Mouse (Mus musculus) granulocyte monocyte progenitor cell, adult 5-6 weeks (primary cell): ENCODE data around the gene Arl16. TPM values are rescaled to one million over a fixed set of nuclear protein-coding genes. Genes with fewer than 3 reads are reported as not detected.

Experiments
- ATAC-seq: replicated peaks from 2 replicates; pipeline ENCODE4 v1.8.0; 2016; ENCODE audit warnings: mild to moderate bottlenecking, moderate TSS enrichment, inconsistent platforms; ENCODE audit not compliant: poor library complexity, severe bottlenecking
- total RNA-seq, 2 experiments: library from RNA; stranded (forward) in 1 of 2; stranded (reverse) in 1 of 2; fragments of 200-712, 200-1000 nt in 1 of 2; fragments of >200 nt in 1 of 2; fragmentation: Nextera tagmentation in 1 of 2; gene quantifications; 2 replicates each; pipeline ENCODE4 v1.2.3; 2014 to 2017

Arl16 gene
- total RNA-seq, 2 experiments from 2014 or later: 15.1 to 19.2 TPM

- no peak for ATAC-seq
Observed at GRCm38 (mm10) chr11:120454965-120455364, 12.4 kb downstream of the Arl16 start.

GRCm38 (mm10) chr11:120453306-120453705 lies 14.1 kb downstream of the Arl16 start, which contains the start of gene Pde6g:
Gene Pde6g (minus strand): TSS chr11:120453500.
- no peak for ATAC-seq

DNA sequence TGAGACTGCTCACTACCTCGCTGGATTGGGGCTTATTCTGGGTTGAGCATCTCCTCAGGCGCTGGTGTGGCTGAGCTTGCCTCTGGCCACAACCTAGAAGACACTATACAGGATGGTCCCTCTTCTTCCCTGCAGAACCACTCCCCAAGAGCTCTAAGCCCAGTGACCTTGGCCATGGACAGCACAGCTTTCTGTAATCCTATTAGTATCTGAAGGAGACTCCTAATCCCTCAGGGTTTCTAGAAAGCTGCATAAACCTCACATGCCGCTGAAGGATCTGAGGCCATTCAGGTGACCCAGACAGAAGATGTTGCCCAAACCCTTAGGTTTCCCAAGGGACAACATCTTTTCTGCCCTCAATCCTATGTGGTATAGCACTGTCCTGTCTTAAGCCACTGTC lies 15.2 kb downstream of the Arl16 start:
- ATAC-seq: no peak

- ATAC-seq: no peak
Observed at GRCm38 (mm10) chr11:120447179-120447578, 20.2 kb downstream of the Arl16 start.

DNA sequence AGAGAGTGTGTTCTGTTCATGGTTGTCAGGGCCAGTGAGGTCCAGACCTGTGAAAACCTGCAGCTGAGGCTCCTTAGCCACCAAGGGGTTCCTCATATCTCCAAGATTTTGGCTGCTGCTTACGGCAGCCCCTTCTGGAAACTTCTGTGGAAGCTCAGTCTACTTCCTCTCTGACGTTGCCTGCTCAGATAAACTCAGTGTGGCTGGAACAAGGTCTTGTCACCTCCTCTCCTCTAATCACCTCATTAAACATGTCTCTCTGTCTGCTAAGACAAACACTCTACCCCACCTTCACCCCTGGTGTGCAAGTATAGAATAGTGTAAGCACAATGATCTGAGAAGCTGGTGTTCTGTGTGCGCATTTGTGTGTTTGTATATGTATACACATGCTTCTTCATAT lies 21.9 kb downstream of the Arl16 start:
- no peak for ATAC-seq

DNA sequence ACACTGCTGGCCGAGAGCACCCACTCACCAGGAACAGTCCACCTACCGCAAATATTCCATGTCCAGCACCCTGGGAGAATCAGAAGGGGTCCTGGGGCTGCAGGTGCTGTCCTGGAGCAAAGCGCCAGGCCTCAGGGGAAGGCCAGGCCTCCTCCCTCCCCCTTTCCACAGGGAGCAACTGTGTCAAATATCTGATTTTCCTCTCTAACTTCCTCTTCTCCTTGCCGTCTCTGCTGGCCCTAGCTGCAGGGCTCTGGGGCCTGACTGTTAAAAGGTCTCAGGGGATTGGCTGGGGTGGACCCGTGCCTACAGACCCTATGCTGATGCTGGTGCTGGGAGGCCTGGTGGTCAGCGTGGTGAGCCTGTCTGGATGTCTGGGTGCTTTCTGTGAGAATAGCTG lies 23.3 kb downstream of the Arl16 start:
- peak; percentile 55 for ATAC-seq

GRCm38 (mm10) chr11:120442765-120443280 lies 24.6 kb downstream of the Arl16 start:
- ATAC-seq: no peak

DNA sequence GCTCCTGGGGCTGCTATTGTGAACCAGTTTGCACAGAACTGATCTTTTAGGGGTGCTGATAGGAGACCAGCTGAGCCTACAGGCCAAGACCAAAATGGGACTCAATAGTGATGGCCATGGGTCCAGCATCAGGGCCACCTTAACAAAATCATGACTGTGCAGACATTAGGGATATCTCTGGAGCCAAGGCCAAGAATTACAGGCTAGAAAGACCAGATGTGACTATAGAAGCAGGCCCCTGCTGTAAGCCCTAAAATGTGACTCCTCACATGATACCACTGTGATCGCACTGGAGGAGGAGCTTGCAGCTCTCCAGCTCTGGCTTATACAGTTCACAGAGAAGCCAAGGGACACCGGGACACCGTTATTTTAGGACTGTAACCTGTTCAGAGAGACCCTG lies 25.1 kb downstream of the Arl16 start, which contains the start of gene Tspan10:
Tspan10 (plus strand) TSS at position 301 of the 400 bp plus-strand sequence.
- ATAC-seq: no peak

DNA sequence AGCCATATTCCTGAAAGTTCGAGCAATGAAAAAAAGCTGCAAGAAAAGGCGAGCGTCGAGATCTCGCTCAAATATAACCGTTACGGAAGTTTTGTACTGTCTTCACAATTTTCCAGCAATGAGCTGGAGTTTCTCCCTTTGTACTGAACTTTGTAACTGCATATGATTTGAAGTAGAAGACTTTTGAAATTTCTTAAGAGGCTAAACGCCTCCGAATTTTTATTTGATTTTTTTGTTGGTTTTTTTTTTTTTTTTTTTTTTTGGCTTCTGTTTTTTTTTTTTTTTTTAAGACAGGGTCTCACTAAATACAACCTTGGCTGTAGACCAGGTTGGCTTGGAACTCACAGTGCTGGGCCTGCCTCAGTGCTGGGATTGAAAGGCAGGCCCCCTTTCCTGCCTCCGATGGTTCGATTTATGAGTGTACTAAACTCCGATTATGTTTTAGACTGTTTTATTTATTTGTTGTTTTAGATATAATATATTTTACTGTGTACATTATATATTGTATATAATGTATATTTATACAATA lies 29.5 kb downstream of the Arl16 start:
- ATAC-seq: no peak

DNA sequence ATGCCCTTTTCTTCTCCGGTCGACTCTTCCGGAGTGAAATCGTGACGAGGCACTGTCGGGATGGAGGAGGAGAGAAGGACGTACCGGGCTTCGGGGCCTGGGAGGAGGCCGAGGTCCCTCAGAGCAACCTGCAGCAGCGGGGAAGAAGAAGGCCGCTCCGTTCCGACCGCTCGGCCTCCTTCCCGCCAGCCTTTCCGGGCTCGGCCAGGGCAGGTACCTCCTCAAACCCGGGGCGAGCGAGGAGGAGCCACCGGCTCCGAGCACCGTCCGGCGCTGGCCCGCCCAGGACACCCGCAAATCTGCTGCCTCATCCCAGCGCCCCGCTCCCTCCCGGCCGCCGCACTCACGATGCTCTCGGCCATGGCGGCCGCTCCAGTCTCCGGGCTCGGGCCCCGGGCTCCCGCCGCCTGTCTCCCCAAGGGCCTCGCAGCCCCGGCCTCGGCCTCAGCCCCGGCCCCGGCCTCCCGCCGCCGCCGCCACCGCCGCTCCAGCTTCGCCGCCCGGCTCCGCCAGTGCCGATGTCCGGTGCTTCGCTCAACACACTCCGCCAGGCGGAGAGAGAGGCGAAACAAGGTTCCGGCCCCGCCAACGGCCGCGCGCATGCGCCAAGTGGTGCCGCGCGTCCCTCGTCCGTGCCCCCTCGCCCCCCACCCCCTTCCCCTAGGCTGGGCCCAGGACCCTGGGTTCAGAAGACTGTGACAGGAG lies 30.1 kb downstream of the Arl16 start, which contains the start of gene Nploc4:
Nploc4 (minus strand) TSS at position 557 of the 705 bp plus-strand sequence.
- peak; percentile 85 for ATAC-seq

GRCm38 (mm10) chr11:120426727-120427126 lies 40.7 kb downstream of the Arl16 start:
- no peak for ATAC-seq

DNA sequence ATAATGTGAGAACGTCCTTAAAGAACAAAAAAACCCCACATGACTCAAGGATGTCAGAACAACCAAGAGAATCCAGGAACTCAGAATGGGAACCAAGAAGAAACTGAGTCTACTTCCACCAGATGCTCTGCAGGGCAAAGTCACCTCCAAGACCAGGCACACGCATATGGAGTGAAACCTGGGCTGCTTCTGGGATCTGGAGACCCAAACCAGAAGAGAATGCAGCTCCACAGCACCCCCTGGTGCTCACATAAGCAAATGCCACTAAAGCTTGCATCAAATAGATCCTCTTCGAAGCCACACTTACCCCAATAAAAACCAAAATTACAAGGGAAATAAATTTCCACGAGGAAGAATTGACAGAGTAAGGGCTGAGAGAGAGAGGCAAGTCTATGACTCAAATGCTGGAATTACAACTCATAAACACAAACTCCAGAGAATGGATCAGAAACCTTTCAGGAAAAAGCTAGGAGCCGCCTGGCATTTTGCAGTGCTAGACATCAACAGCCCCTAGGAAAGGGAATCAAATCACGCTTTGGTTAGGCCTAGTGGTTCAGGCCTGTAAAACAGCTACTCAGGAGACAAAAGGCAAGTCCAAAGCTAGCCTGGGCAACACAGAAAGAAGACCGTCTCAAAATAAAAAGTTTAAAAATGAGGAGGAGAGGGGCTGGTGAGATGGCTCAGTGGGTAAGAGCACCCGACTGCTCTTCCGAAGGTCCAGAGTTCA lies 43.7 kb downstream of the Arl16 start:
- ATAC-seq: peak; percentile 61

GRCm38 (mm10) chr11:120422651-120423568 lies 44.5 kb downstream of the Arl16 start:
- ATAC-seq: no peak

- no peak for ATAC-seq
Observed at GRCm38 (mm10) chr11:120418592-120418991, 48.8 kb downstream of the Arl16 start.

DNA sequence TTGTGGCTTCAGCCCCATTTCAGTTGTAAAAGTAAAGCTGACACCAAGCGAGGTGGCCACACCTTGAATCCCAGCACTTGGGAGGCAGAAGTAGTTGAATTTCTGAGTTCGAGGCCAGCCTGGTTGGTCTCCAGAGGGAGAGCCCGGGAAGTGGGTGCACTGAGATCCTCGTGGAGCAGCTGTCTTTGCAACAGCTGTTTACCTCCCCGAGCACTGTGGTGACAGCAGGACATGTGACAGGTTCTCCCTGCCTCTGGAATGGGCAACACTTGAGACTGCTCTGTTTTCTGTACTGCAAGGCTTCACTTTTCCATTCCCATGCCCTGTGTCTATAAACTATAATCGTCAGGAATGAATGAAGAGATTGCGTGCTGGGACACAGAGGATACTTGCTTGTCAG lies 49.6 kb downstream of the Arl16 start:
- no peak for ATAC-seq

Other genes starting within 250 kb of the Arl16 start
- gene Bahcc1, start 234.7 kb downstream of the Arl16 start, total RNA-seq (2014; fragmentation: Nextera tagmentation): 22.5 and 22.9 TPM in 2 replicates
- gene Bahcc1, start 234.7 kb downstream of the Arl16 start, total RNA-seq (2017): 4.7 and 5.9 TPM in 2 replicates
- gene Actg1, start 119.1 kb downstream of the Arl16 start, total RNA-seq (2014; fragmentation: Nextera tagmentation): 1,412 and 1,653 TPM in 2 replicates
- 733 and 780 TPM in 2 replicates for gene Actg1, start 119.1 kb downstream of the Arl16 start, total RNA-seq (2017)
- gene Fscn2, start 106.1 kb downstream of the Arl16 start, total RNA-seq (2014; fragmentation: Nextera tagmentation): not detected in 2 replicates
- gene Fscn2, start 106.1 kb downstream of the Arl16 start, total RNA-seq (2017): not detected in 2 replicates
- gene Faap100, start 88.8 kb downstream of the Arl16 start, total RNA-seq (2014; fragmentation: Nextera tagmentation): 8.3 and 13.2 TPM in 2 replicates
- 12.9 and 18.8 TPM in 2 replicates for gene Faap100, start 88.8 kb downstream of the Arl16 start, total RNA-seq (2017)
- gene Nploc4, start 29.9 kb downstream of the Arl16 start, total RNA-seq (2014; fragmentation: Nextera tagmentation): 49.2 and 54.6 TPM in 2 replicates
- 34.1 and 36.6 TPM in 2 replicates for gene Nploc4, start 29.9 kb downstream of the Arl16 start, total RNA-seq (2017)
- gene Tspan10, start 25.0 kb downstream of the Arl16 start, total RNA-seq (2014; fragmentation: Nextera tagmentation): not detected in 2 replicates
- gene Tspan10, start 25.0 kb downstream of the Arl16 start, total RNA-seq (2017): not detected in 2 replicates
- gene Pde6g, start 14.1 kb downstream of the Arl16 start, total RNA-seq (2014; fragmentation: Nextera tagmentation): not detected in 2 replicates
- not detected in 2 replicates for gene Pde6g, start 14.1 kb downstream of the Arl16 start, total RNA-seq (2017)
- 7.9 and 8.6 TPM in 2 replicates for gene Oxld1, start 9.5 kb downstream of the Arl16 start, total RNA-seq (2014; fragmentation: Nextera tagmentation)
- 12.8 and 19.5 TPM in 2 replicates for gene Oxld1, start 9.5 kb downstream of the Arl16 start, total RNA-seq (2017)
- gene Ccdc137, start 9.5 kb downstream of the Arl16 start, total RNA-seq (2014; fragmentation: Nextera tagmentation): 35.6 and 43.0 TPM in 2 replicates
- 39.4 and 57.7 TPM in 2 replicates for gene Ccdc137, start 9.5 kb downstream of the Arl16 start, total RNA-seq (2017)
- 113 and 121 TPM in 2 replicates for gene Mrpl12, start 17.0 kb upstream of the Arl16 start, total RNA-seq (2014; fragmentation: Nextera tagmentation)
- 131 and 159 TPM in 2 replicates for gene Mrpl12, start 17.0 kb upstream of the Arl16 start, total RNA-seq (2017)
- gene Slc25a10, start 24.2 kb upstream of the Arl16 start, total RNA-seq (2014; fragmentation: Nextera tagmentation): 20.6 and 21.3 TPM in 2 replicates
- gene Slc25a10, start 24.2 kb upstream of the Arl16 start, total RNA-seq (2017): 20.5 and 26.2 TPM in 2 replicates
- not detected in 2 replicates for gene Gcgr, start 63.1 kb upstream of the Arl16 start, total RNA-seq (2014; fragmentation: Nextera tagmentation)
- gene Gcgr, start 63.1 kb upstream of the Arl16 start, total RNA-seq (2017): not detected in 2 replicates
- gene Mcrip1, start 82.1 kb upstream of the Arl16 start, total RNA-seq (2014; fragmentation: Nextera tagmentation): 64.7 and 75.8 TPM in 2 replicates
- 23.1 and 23.4 TPM in 2 replicates for gene Mcrip1, start 82.1 kb upstream of the Arl16 start, total RNA-seq (2017)
- gene Ppp1r27, start 83.5 kb upstream of the Arl16 start, total RNA-seq (2014; fragmentation: Nextera tagmentation): not detected in 2 replicates
- not detected in 2 replicates for gene Ppp1r27, start 83.5 kb upstream of the Arl16 start, total RNA-seq (2017)
- 864 and 921 TPM in 2 replicates for gene P4hb, start 105.6 kb upstream of the Arl16 start, total RNA-seq (2014; fragmentation: Nextera tagmentation)
- gene P4hb, start 105.6 kb upstream of the Arl16 start, total RNA-seq (2017): 1,372 and 1,702 TPM in 2 replicates
- 514 and 552 TPM in 2 replicates for gene Arhgdia, start 114.0 kb upstream of the Arl16 start, total RNA-seq (2014; fragmentation: Nextera tagmentation)
- 163 and 168 TPM in 2 replicates for gene Arhgdia, start 114.0 kb upstream of the Arl16 start, total RNA-seq (2017)
- 161 and 171 TPM in 2 replicates for gene Alyref, start 130.8 kb upstream of the Arl16 start, total RNA-seq (2014; fragmentation: Nextera tagmentation)
- 315 and 430 TPM in 2 replicates for gene Alyref, start 130.8 kb upstream of the Arl16 start, total RNA-seq (2017)
- gene Anapc11, start 130.8 kb upstream of the Arl16 start, total RNA-seq (2014; fragmentation: Nextera tagmentation): 80.9 and 96.2 TPM in 2 replicates
- gene Anapc11, start 130.8 kb upstream of the Arl16 start, total RNA-seq (2017): 26.9 and 27.0 TPM in 2 replicates
- gene Npb, start 140.9 kb upstream of the Arl16 start, total RNA-seq (2014; fragmentation: Nextera tagmentation): not detected in 2 replicates
- not detected in 2 replicates for gene Npb, start 140.9 kb upstream of the Arl16 start, total RNA-seq (2017)
- 48.1 and 70.3 TPM in 2 replicates for gene Pcyt2, start 150.3 kb upstream of the Arl16 start, total RNA-seq (2014; fragmentation: Nextera tagmentation)
- gene Pcyt2, start 150.3 kb upstream of the Arl16 start, total RNA-seq (2017): 21.9 and 35.5 TPM in 2 replicates
- 66.1 and 81.1 TPM in 2 replicates for gene Sirt7, start 157.6 kb upstream of the Arl16 start, total RNA-seq (2014; fragmentation: Nextera tagmentation)
- gene Sirt7, start 157.6 kb upstream of the Arl16 start, total RNA-seq (2017): 57.4 and 75.0 TPM in 2 replicates
- gene Mafg, start 166.0 kb upstream of the Arl16 start, total RNA-seq (2014; fragmentation: Nextera tagmentation): 28.7 and 37.0 TPM in 2 replicates
- 30.2 and 36.6 TPM in 2 replicates for gene Mafg, start 166.0 kb upstream of the Arl16 start, total RNA-seq (2017)
- 14.6 and 15.9 TPM in 2 replicates for gene Pycr1, start 176.2 kb upstream of the Arl16 start, total RNA-seq (2014; fragmentation: Nextera tagmentation)
- gene Pycr1, start 176.2 kb upstream of the Arl16 start, total RNA-seq (2017): 4.6 and 8.9 TPM in 2 replicates
- gene Myadml2, start 180.6 kb upstream of the Arl16 start, total RNA-seq (2014; fragmentation: Nextera tagmentation): not detected in 2 replicates
- gene Myadml2, start 180.6 kb upstream of the Arl16 start, total RNA-seq (2017): 0.69 and 1.9 TPM in 2 replicates
- not detected in 2 replicates for gene Notum, start 193.6 kb upstream of the Arl16 start, total RNA-seq (2014; fragmentation: Nextera tagmentation)
- not detected in 2 replicates for gene Notum, start 193.6 kb upstream of the Arl16 start, total RNA-seq (2017)
- gene Aspscr1, start 205.4 kb upstream of the Arl16 start, total RNA-seq (2014; fragmentation: Nextera tagmentation): 44.6 and 84.7 TPM in 2 replicates
- 29.0 and 33.5 TPM in 2 replicates for gene Aspscr1, start 205.4 kb upstream of the Arl16 start, total RNA-seq (2017)
- 99.2 and 129 TPM in 2 replicates for gene Cenpx, start 246.1 kb upstream of the Arl16 start, total RNA-seq (2014; fragmentation: Nextera tagmentation)
- gene Cenpx, start 246.1 kb upstream of the Arl16 start, total RNA-seq (2017): 110 and 151 TPM in 2 replicates
- gene Lrrc45, start 246.3 kb upstream of the Arl16 start, total RNA-seq (2014; fragmentation: Nextera tagmentation): 16.7 and 35.0 TPM in 2 replicates
- 30.6 and 46.2 TPM in 2 replicates for gene Lrrc45, start 246.3 kb upstream of the Arl16 start, total RNA-seq (2017)